Mouse (Mus musculus) liver, embryonic 14 days (tissue): ENCODE data around the gene Ppp1r9a. TPM values are rescaled to one million over a fixed set of nuclear protein-coding genes. Genes with fewer than 3 reads are reported as not detected.

Source experiments
- polyA plus RNA-seq: library from polyadenylated mRNA; depleted of rRNA; stranded (reverse); fragments of >200 nt; gene quantifications from 2 replicates; pipeline ENCODE4 v1.2.3, GENCODE M21; 2012; rRNA removed

The Ppp1r9a gene
- polyA plus RNA-seq: 3.3 and 3.5 TPM in 2 replicates

DNA sequence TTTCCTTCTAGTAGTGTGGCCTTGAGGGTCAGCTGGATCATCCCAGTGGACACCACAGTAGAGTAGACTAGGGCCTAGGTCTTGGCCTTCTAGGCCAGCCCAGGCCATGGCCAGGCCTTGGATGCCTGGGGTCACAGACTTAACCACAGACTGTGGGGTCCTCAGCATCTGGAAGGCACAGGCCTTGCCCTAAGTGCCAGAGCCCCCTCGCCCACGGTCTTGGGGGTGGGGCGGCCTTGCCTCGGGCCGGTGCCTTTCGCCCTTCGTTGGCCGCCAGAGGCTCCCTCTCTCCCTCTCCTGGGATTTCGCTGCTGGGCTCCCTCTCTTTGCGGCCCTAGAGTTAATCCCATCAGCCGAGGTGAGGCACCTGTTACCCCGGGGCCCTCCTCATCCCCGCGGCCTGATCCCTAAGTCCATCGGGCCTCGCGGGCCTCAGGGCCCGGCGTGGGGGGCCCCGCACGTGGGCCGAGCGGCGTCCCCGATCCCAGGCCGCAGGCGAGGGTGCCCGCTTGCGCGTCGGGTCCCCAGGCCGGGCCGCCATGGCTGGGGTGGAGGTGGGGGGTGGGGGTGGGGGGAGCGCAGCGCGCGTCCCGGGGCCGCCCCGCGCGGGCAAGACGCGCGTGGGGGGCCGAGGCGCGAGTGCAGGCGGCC lies at the start of gene Ppp1r9a:
Gene Ppp1r9a (plus strand): TSS at position 244 of the 651 bp plus-strand sequence.

DNA sequence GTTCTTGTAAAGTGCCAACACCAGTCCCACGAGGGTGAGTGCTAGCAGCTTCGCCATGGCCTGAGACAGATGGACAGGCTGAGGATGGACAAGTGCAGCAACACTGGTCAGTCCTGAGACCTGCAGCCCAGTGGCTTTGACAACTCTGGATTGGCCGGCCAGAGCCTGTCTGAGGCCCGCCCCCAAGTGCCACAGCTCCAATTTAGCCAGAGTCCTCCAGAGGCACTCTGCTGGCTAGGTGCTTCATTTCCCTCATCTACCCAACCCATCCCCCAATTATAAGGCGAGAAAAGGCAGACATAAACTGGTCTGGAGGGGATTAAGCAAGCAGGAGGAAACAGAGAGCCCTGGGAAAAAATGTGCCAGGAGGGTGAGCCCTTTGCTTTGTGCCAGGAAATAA lies 291.0 kb downstream of the Ppp1r9a start, which contains the start of gene Pon1:
Gene Pon1 (minus strand): TSS at position 254 of the 400 bp plus-strand sequence.

Other genes with a start within 250 kb of the Ppp1r9a start
- gene Sgce, start 155.7 kb upstream of the Ppp1r9a start, polyA plus RNA-seq: 8.5 and 9.8 TPM in 2 replicates
- gene Peg10, start 155.6 kb upstream of the Ppp1r9a start, polyA plus RNA-seq: 13.7 and 14.6 TPM in 2 replicates